Mouse (Mus musculus) stomach, embryonic 15.5 days (tissue): ENCODE results near the gene Rab11fip3. TPM values are rescaled to one million over a fixed set of nuclear protein-coding genes. Genes with fewer than 3 reads are reported as not detected.
A peak's percentile ranks its signal among the peaks of the same experiment; 100 is the strongest.

Experiments used
- ATAC-seq: fragments of 200-750 bp; cut with Nextera tagmentation; 2 replicates; pipeline ENCODE4 v1.8.0; 2017; ENCODE audit warnings: low read depth, moderate number of reproducible peaks, moderate TSS enrichment; ENCODE audit not compliant: insufficient read depth, low FRiP score
- H3K27ac ChIP-seq: fragments of 300-500 bp; sonication (generic); 2 replicates; pipeline ENCODE4 v1.5.1; 2015; ENCODE audit warnings: mild to moderate bottlenecking, inconsistent platforms
- H3K27me3 ChIP-seq: fragments of 300-500 bp; sonication (generic); replicated peaks from 2 replicates; pipeline ENCODE4 v1.6.1; 2015; ENCODE audit warnings: inconsistent platforms
- H3K36me3 ChIP-seq: fragments of 300-500 bp; sonication (generic); 2 replicates; pipeline ENCODE4 v1.6.1; 2015; ENCODE audit warnings: inconsistent platforms
- H3K4me1 ChIP-seq: fragments of 300-500 bp; sonication (generic); 2 replicates; pipeline ENCODE4 v1.6.1; 2015; ENCODE audit warnings: inconsistent platforms
- H3K4me2 ChIP-seq: fragments of 300-500 bp; sonication (generic); 2 replicates; pipeline ENCODE4 v1.6.1; 2015; ENCODE audit warnings: mild to moderate bottlenecking, inconsistent platforms
- H3K4me3 ChIP-seq: fragments of 300-500 bp; sonication (generic); replicated peaks from 2 replicates; pipeline ENCODE4 v1.5.1; 2015; ENCODE audit warnings: inconsistent platforms
- H3K9ac ChIP-seq: fragments of 300-500 bp; sonication (generic); 2 replicates; pipeline ENCODE4 v1.6.1; 2015; ENCODE audit warnings: inconsistent platforms
- H3K9me3 ChIP-seq: fragments of 300-500 bp; sonication (generic); 2 replicates; pipeline ENCODE4 v1.6.1; 2016; ENCODE audit warnings: inconsistent platforms
- WGBS: fragments of 180-500 bp; shearing (Covaris S2); methylation state at CpG from one replicate; pipeline ENCODE4 v1.1.7; 2015; 5-methylcytosine and 5-hydroxymethylcytosine counted together
- polyA plus RNA-seq: library from polyadenylated mRNA; unstranded; fragments of >200 nt; fragmentation: Nextera tagmentation; extraction: Ambion mirVana; gene quantifications from 2 replicates; pipeline ENCODE4 v1.2.1, GENCODE M21; 2015

The Rab11fip3 gene
- polyA plus RNA-seq, 1 experiment from 2014 or later = 11.9 TPM

- H3K27me3 ChIP-seq = no peaks in the 10 kb centered on the region
- H3K9ac ChIP-seq = no peak overlapping the region
- H3K36me3 ChIP-seq = no peaks in the 10 kb centered on the region
- no peaks in the 10 kb centered on the region for H3K9me3 ChIP-seq
- 90% methylated on average over 5 of the region's 5 CpGs for WGBS
- ATAC-seq = no peak
- no peak overlapping the region for H3K27ac ChIP-seq
- no peak overlapping the region for H3K4me2 ChIP-seq
- H3K4me1 ChIP-seq = peaks cover 19% of the 10 kb centered on the region
- no peak overlapping the region for H3K4me3 ChIP-seq
Measured at GRCm38 (mm10) chr17:25980854-25981253, 88.5 kb downstream of the Rab11fip3 start.

- no peak overlapping the region for H3K9ac ChIP-seq
- H3K27ac ChIP-seq = peak overlapping the region; percentile 44; the same call in 1 of the 2 replicates
- no peak overlapping the region for H3K4me3 ChIP-seq
- no peaks in the 10 kb centered on the region for H3K27me3 ChIP-seq
- 84% methylated on average over 5 of the region's 5 CpGs for WGBS
- ATAC-seq = no peak
- H3K4me1 ChIP-seq = peaks cover 19% of the 10 kb centered on the region
- H3K9me3 ChIP-seq = no peaks in the 10 kb centered on the region
- H3K36me3 ChIP-seq = no peaks in the 10 kb centered on the region
- H3K4me2 ChIP-seq = peak overlapping the region; percentile 23; the same call in 1 of the 2 replicates
Measured at GRCm38 (mm10) chr17:25979829-25980738, 89.3 kb downstream of the Rab11fip3 start.

- H3K27ac ChIP-seq = no peak overlapping the region
- no peak overlapping the region for H3K4me3 ChIP-seq
- ATAC-seq = no peak
- 0 out of 2 replicates have a peak, but pooled peaks cover 7% of the 10 kb centered on the region for H3K4me1 ChIP-seq
- 72% methylated on average over 4 of the region's 4 CpGs for WGBS
- H3K36me3 ChIP-seq = no peaks in the 10 kb centered on the region
- H3K27me3 ChIP-seq = no peaks in the 10 kb centered on the region
- no peaks in the 10 kb centered on the region for H3K9me3 ChIP-seq
- H3K9ac ChIP-seq = no peak overlapping the region
- no peak overlapping the region for H3K4me2 ChIP-seq
Measured at GRCm38 (mm10) chr17:25970954-25971707, 98.2 kb downstream of the Rab11fip3 start.

GRCm38 (mm10) chr17:25970448-25970847 is 98.9 kb downstream of the Rab11fip3 start:
- H3K4me3 ChIP-seq = no peak overlapping the region
- ATAC-seq = no peak
- no peaks in the 10 kb centered on the region for H3K27me3 ChIP-seq
- H3K9ac ChIP-seq = no peak overlapping the region
- 89% methylated on average over 9 of the region's 9 CpGs for WGBS
- no peak overlapping the region for H3K27ac ChIP-seq
- no peaks in the 10 kb centered on the region for H3K36me3 ChIP-seq
- H3K4me1 ChIP-seq = 0 out of 2 replicates have a peak, but pooled peaks cover 7% of the 10 kb centered on the region
- no peak overlapping the region for H3K4me2 ChIP-seq
- H3K9me3 ChIP-seq = no peaks in the 10 kb centered on the region

- peak; percentile 82 for ATAC-seq
- no peaks in the 10 kb centered on the region for H3K36me3 ChIP-seq
- no peak overlapping the region for H3K4me2 ChIP-seq
- WGBS = 82% methylated on average over 1 of the region's 1 CpGs
- H3K27me3 ChIP-seq = no peaks in the 10 kb centered on the region
- no peak overlapping the region for H3K9ac ChIP-seq
- 0 out of 2 replicates have a peak, but pooled peaks cover 7% of the 10 kb centered on the region for H3K4me1 ChIP-seq
- no peaks in the 10 kb centered on the region for H3K9me3 ChIP-seq
- H3K4me3 ChIP-seq = no peak overlapping the region
- H3K27ac ChIP-seq = peak overlapping the region; percentile 36; the same call in 1 of the 2 replicates
Measured at GRCm38 (mm10) chr17:25968176-25968575, 101.2 kb downstream of the Rab11fip3 start.

- Histone ChIP-seq H3K9ac (no peak overlapping the region), H3K4me2 (no peak overlapping the region), H3K4me3 (no peak overlapping the region), H3K36me3 (no peaks in the 10 kb centered on the region), H3K9me3 (no peaks in the 10 kb centered on the region), H3K4me1 (0 out of 2 replicates have a peak, but pooled peaks cover 7% of the 10 kb centered on the region), H3K27ac (peak overlapping the region; percentile 36; the same call in 1 of the 2 replicates), H3K27me3 (no peaks in the 10 kb centered on the region)
- ATAC-seq = no peak
- WGBS = 46% methylated on average over 3 of the region's 3 CpGs
Measured at GRCm38 (mm10) chr17:25967652-25968051, 101.7 kb downstream of the Rab11fip3 start.

- Histone ChIP-seq H3K36me3 (peaks cover 18% of the 10 kb centered on the region; the same call in 1 of the 2 replicates), H3K9ac (no peak overlapping the region), H3K27ac (no peak overlapping the region), H3K4me1 (0 out of 2 replicates have a peak, but pooled peaks cover 7% of the 10 kb centered on the region), H3K27me3 (no peaks in the 10 kb centered on the region), H3K4me3 (no peak overlapping the region), H3K4me2 (no peak overlapping the region), H3K9me3 (no peaks in the 10 kb centered on the region)
- 0 out of 2 replicates have a peak, but pooled peaks have one; percentile 10 for ATAC-seq
- WGBS = 80% methylated on average over 7 of the region's 7 CpGs
Measured at GRCm38 (mm10) chr17:25964271-25964670, 105.1 kb downstream of the Rab11fip3 start.

- Histone ChIP-seq H3K4me1 (0 out of 2 replicates have a peak, but pooled peaks cover 1% of the 10 kb centered on the region), H3K9ac (no peak overlapping the region), H3K4me2 (no peak overlapping the region), H3K9me3 (no peaks in the 10 kb centered on the region), H3K27me3 (no peaks in the 10 kb centered on the region), H3K36me3 (peaks cover 18% of the 10 kb centered on the region; the same call in 1 of the 2 replicates), H3K27ac (no peak overlapping the region), H3K4me3 (no peak overlapping the region)
- 88% methylated on average over 7 of the region's 7 CpGs for WGBS
- no peak for ATAC-seq
Measured at GRCm38 (mm10) chr17:25962413-25962905, 106.9 kb downstream of the Rab11fip3 start.

- Histone ChIP-seq H3K4me2 (no peak overlapping the region), H3K4me1 (no peaks in the 10 kb centered on the region), H3K9ac (no peak overlapping the region), H3K4me3 (no peak overlapping the region), H3K27ac (no peak overlapping the region), H3K27me3 (no peaks in the 10 kb centered on the region), H3K9me3 (no peaks in the 10 kb centered on the region), H3K36me3 (peaks cover 18% of the 10 kb centered on the region; the same call in 1 of the 2 replicates)
- 89% methylated on average over 5 of the region's 5 CpGs for WGBS
- ATAC-seq = peak; percentile 85
Measured at GRCm38 (mm10) chr17:25961566-25961965, 107.8 kb downstream of the Rab11fip3 start.

GRCm38 (mm10) chr17:25959630-25960467 is 109.5 kb downstream of the Rab11fip3 start:
- Histone ChIP-seq H3K4me1 (no peaks in the 10 kb centered on the region), H3K9me3 (no peaks in the 10 kb centered on the region), H3K4me2 (no peak overlapping the region), H3K27me3 (no peaks in the 10 kb centered on the region), H3K9ac (no peak overlapping the region), H3K27ac (no peak overlapping the region), H3K36me3 (peaks cover 18% of the 10 kb centered on the region; the same call in 1 of the 2 replicates), H3K4me3 (no peak overlapping the region)
- 88% methylated on average over 23 of the region's 23 CpGs for WGBS
- ATAC-seq = no peak
